Mouse (Mus musculus) frontal cortex, postnatal 36 days (tissue): ENCODE measurements at regions not wholly inside any gene's neighbourhood (a gene's known extent, or its start where the extent isn't known, plus 50 kb on each side); places are given as distances from the start of the nearest gene placed in this dataset.

ENCODE experiments used
- DNase-seq, 2 experiments: peaks; one replicate each; pipeline ENCODE4 v3.0.0; 2022; ENCODE audit warnings: low spot score in 2 of 2

- peak in 1 of 2 experiments; percentile 9 for DNase-seq
Measured at GRCm38 (mm10) chr3:12635857-12636256, 1844.6 kb upstream of the Slc7a12 start.

- DNase-seq = no peak
Measured at GRCm38 (mm10) chr3:12663473-12663872, 1817.0 kb upstream of the Slc7a12 start.
